Mouse (Mus musculus): ENCODE results near the gene Gm10719.
"Not testable (repeated sequence)": the region's sequence is repeated elsewhere in the genome, so short reads cannot be mapped to it uniquely, and the experiment has no call there.

Gene Gm10719

GRCm38 (mm10) chr9:3017108-3017507 lies at the start of gene Gm10719:
Gm10719 (plus strand) TSS chr9:3017408.
- not testable (repeated sequence) for DNase-seq (ENCODE audit: low spot score)

GRCm38 (mm10) chr9:3000445-3000972 lies 16.7 kb upstream of the Gm10719 start, which contains the start of gene Gm10722:
Gm10722 (plus strand) TSS chr9:3000922.
- DNase-seq (ENCODE audit: low spot score): not testable (repeated sequence)

GRCm38 (mm10) chr9:3001006-3001405 lies 16.2 kb upstream of the Gm10719 start:
- peak; percentile 46 for DNase-seq (ENCODE audit: low spot score)

GRCm38 (mm10) chr9:3001948-3002659 lies 15.1 kb upstream of the Gm10719 start:
- peak; percentile 100 for DNase-seq (ENCODE audit: low spot score)

- peak; percentile 47 for DNase-seq (ENCODE audit: low spot score)
Observed at GRCm38 (mm10) chr9:3002794-3003396, 14.3 kb upstream of the Gm10719 start, which contains the start of gene Gm11168. Gm11168 (plus strand) TSS chr9:3003346.

- DNase-seq (ENCODE audit: low spot score): not testable (repeated sequence)
Observed at GRCm38 (mm10) chr9:3006179-3006578, 11.0 kb upstream of the Gm10719 start.

GRCm38 (mm10) chr9:3006636-3007035 lies 10.6 kb upstream of the Gm10719 start:
- peak; percentile 86 for DNase-seq (ENCODE audit: low spot score)

- DNase-seq (ENCODE audit: low spot score): not testable (repeated sequence)
Observed at GRCm38 (mm10) chr9:3007272-3007671, 9.9 kb upstream of the Gm10719 start.

GRCm38 (mm10) chr9:3009331-3009730 lies 7.9 kb upstream of the Gm10719 start:
- not testable (repeated sequence) for DNase-seq (ENCODE audit: low spot score)

- DNase-seq (ENCODE audit: low spot score): not testable (repeated sequence)
Observed at GRCm38 (mm10) chr9:3012054-3012621, 5.1 kb upstream of the Gm10719 start.

- not testable (repeated sequence) for DNase-seq (ENCODE audit: low spot score)
Observed at GRCm38 (mm10) chr9:3012733-3013279, 4.4 kb upstream of the Gm10719 start, which contains the start of gene Gm10721. Gm10721 (plus strand) TSS chr9:3013140.

- not testable (repeated sequence) for DNase-seq (ENCODE audit: low spot score)
Observed at GRCm38 (mm10) chr9:3015354-3015753, 1.9 kb upstream of the Gm10719 start, which contains the start of gene Gm10720. Gm10720 (plus strand) TSS chr9:3015654.

GRCm38 (mm10) chr9:3015896-3016295 lies 1.3 kb upstream of the Gm10719 start:
- peak; percentile 48 for DNase-seq (ENCODE audit: low spot score)

GRCm38 (mm10) chr9:3018944-3019343 lies 1.7 kb downstream of the Gm10719 start:
- DNase-seq (ENCODE audit: low spot score): peak; percentile 100

- peak; percentile 95 for DNase-seq (ENCODE audit: low spot score)
Observed at GRCm38 (mm10) chr9:3019835-3020727, 2.9 kb downstream of the Gm10719 start.

- peak; percentile 85 for DNase-seq (ENCODE audit: low spot score)
Observed at GRCm38 (mm10) chr9:3022316-3023008, 5.3 kb downstream of the Gm10719 start.

GRCm38 (mm10) chr9:3023312-3023984 lies 6.2 kb downstream of the Gm10719 start, which contains the start of gene Gm10718:
Gm10718 (plus strand) TSS chr9:3023547.
- DNase-seq (ENCODE audit: low spot score): peak; percentile 54

- peak; percentile 76 for DNase-seq (ENCODE audit: low spot score)
Observed at GRCm38 (mm10) chr9:3023985-3024648, 6.9 kb downstream of the Gm10719 start.

- DNase-seq (ENCODE audit: low spot score): peak; percentile 81
Observed at GRCm38 (mm10) chr9:3024912-3025467, 7.8 kb downstream of the Gm10719 start, which contains the start of gene Gm10717. Gm10717 (plus strand) TSS chr9:3025417.

Data from testis, postnatal 10 days (tissue).